Mouse (Mus musculus) small intestine, adult 2 months (tissue): Measurements from ENCODE around the gene Gale. TPM values are rescaled to one million over a fixed set of nuclear protein-coding genes. Genes with fewer than 3 reads are reported as not detected.

Experiments used
- H3K27ac ChIP-seq: fragments of 200-500 bp; 2 replicates; pipeline ENCODE4 v1.5.1; 2012; ENCODE audit warnings: low read depth, low read length, control low read depth, inconsistent platforms; ENCODE audit not compliant: insufficient read depth
- H3K27me3 ChIP-seq: fragments of 200-500 bp; 2 replicates; pipeline ENCODE4 v1.6.1; 2012; ENCODE audit warnings: mild to moderate bottlenecking, moderate library complexity, low read length, inconsistent platforms; ENCODE audit not compliant: control insufficient read depth, insufficient read depth
- H3K36me3 ChIP-seq: fragments of 200-500 bp; 2 replicates; pipeline ENCODE4 v1.6.1; 2012; ENCODE audit warnings: mild to moderate bottlenecking, low read length, control low read depth, inconsistent platforms; ENCODE audit not compliant: control insufficient read depth, insufficient read depth
- H3K4me1 ChIP-seq: fragments of 200-500 bp; 2 replicates; pipeline ENCODE4 v1.6.1; 2012; ENCODE audit warnings: low read length, inconsistent platforms, mixed read lengths; ENCODE audit not compliant: control insufficient read depth, insufficient read depth, insufficient read length
- H3K4me3 ChIP-seq: fragments of 200-500 bp; 2 replicates; pipeline ENCODE4 v1.5.1; 2012; ENCODE audit warnings: low read depth, mild to moderate bottlenecking, control low read depth, inconsistent platforms, low read length, moderate library complexity
- CTCF ChIP-seq: fragments of 200-500 bp; IDR thresholded peaks from 2 replicates; pipeline ENCODE4 v1.5.1; 2012; ENCODE audit warnings: low read depth, mild to moderate bottlenecking, control low read depth, inconsistent platforms, low read length, moderate library complexity, mixed read lengths; ENCODE audit not compliant: insufficient replicate concordance, insufficient read length; ENCODE audit errors: extremely low read depth
- POLR2A ChIP-seq: fragments of 200-500 bp; IDR thresholded peaks from 2 replicates; pipeline ENCODE4 v1.6.1; 2012; ENCODE audit warnings: low read depth, mild to moderate bottlenecking, control low read depth, inconsistent platforms, low read length, moderate library complexity
- WGBS: fragments of 180-500 bp; shearing (Covaris S2); methylation state at CpG from one replicate; pipeline ENCODE4 v1.1.7; 2018; 5-methylcytosine and 5-hydroxymethylcytosine counted together
- polyA plus RNA-seq: library from polyadenylated mRNA; depleted of rRNA; stranded (reverse); fragments of >200 nt; gene quantifications from 2 replicates; pipeline ENCODE4 v1.2.3, GENCODE M21; 2012

The Gale gene
- polyA plus RNA-seq, 1 experiment, result 163 TPM

GRCm38 (mm10) chr4:135924418-135924817, 39.1 kb upstream of the Gale start:
- Histone ChIP-seq H3K27me3 (no peaks in the 10 kb centered on the region), H3K36me3 (peaks cover 33% of the 10 kb centered on the region), H3K27ac (peak overlapping the region; percentile 62; the same call in 1 of the 2 replicates), H3K4me1 (peaks cover 12% of the 10 kb centered on the region; the same call in 1 of the 2 replicates), H3K4me3 (no peak overlapping the region)
- WGBS, result 37% methylated on average over 2 of the region's 2 CpGs
- TF ChIP-seq CTCF, result no peak
- no peak for TF ChIP-seq POLR2A

GRCm38 (mm10) chr4:135925341-135925740, 38.2 kb upstream of the Gale start:
- Histone ChIP-seq H3K4me1 (peaks cover 9% of the 10 kb centered on the region; the same call in 1 of the 2 replicates), H3K4me3 (no peak overlapping the region), H3K27ac (no peak overlapping the region), H3K36me3 (peaks cover 39% of the 10 kb centered on the region), H3K27me3 (no peaks in the 10 kb centered on the region)
- no peak for TF ChIP-seq POLR2A
- TF ChIP-seq CTCF, result no peak
- 48% methylated on average over 5 of the region's 5 CpGs for WGBS

- no peak for TF ChIP-seq POLR2A
- no peak for TF ChIP-seq CTCF
- peaks cover 48% of the 10 kb centered on the region for H3K36me3 ChIP-seq
- H3K4me1 ChIP-seq, result peaks cover 9% of the 10 kb centered on the region; the same call in 1 of the 2 replicates
- H3K27ac ChIP-seq, result no peak overlapping the region
- no peaks in the 10 kb centered on the region for H3K27me3 ChIP-seq
- H3K4me3 ChIP-seq, result no peak overlapping the region
- 89% methylated on average over 10 of the region's 10 CpGs for WGBS
These were observed 37.2 kb upstream of the Gale start for GRCm38 (mm10) chr4:135926195-135926808.

- 90% methylated on average over 3 of the region's 3 CpGs for WGBS
- TF ChIP-seq CTCF (no peak), POLR2A (no peak)
These were observed 36.7 kb upstream of the Gale start for GRCm38 (mm10) chr4:135926861-135927260.

GRCm38 (mm10) chr4:135928376-135928775, 35.2 kb upstream of the Gale start:
- no peak overlapping the region for H3K4me3 ChIP-seq
- H3K27me3 ChIP-seq, result no peaks in the 10 kb centered on the region
- H3K36me3 ChIP-seq, result peaks cover 56% of the 10 kb centered on the region
- H3K4me1 ChIP-seq, result peaks cover 9% of the 10 kb centered on the region; the same call in 1 of the 2 replicates
- TF ChIP-seq CTCF (no peak), POLR2A (no peak)
- 93% methylated on average over 9 of the region's 9 CpGs for WGBS
- no peak overlapping the region for H3K27ac ChIP-seq

More at GRCm38 (mm10) chr4:135926861-135927260, 36.7 kb upstream of the Gale start:
- peaks cover 9% of the 10 kb centered on the region; the same call in 1 of the 2 replicates for H3K4me1 ChIP-seq
- no peak overlapping the region for H3K27ac ChIP-seq
- H3K36me3 ChIP-seq, result peaks cover 51% of the 10 kb centered on the region
- H3K4me3 ChIP-seq, result no peak overlapping the region
- H3K27me3 ChIP-seq, result no peaks in the 10 kb centered on the region

DNA sequence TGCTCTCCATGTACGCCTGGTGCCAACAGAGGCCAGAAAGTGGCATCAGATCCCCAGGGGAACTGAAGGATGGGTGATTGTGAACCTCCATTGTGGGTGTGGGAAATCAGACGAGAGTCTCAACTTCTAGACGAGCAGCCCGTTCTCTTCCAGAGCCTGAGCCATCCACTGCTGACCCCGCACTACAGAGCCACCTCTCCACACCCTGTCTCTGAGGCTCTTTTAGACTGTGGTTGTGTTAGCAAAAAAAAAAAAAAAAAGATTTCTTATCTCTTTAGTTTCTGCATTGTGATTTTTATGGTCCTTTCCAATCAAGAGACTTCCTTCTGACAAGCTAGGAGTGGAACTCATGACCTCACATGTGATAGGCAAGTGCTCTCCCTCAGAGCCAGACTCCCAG, 34.1 kb upstream of the Gale start:
- no peak overlapping the region for H3K4me3 ChIP-seq
- H3K27ac ChIP-seq, result peak overlapping the region; percentile 53; the same call in 1 of the 2 replicates
- TF ChIP-seq CTCF (no peak), POLR2A (no peak)
- H3K4me1 ChIP-seq, result peaks cover 5% of the 10 kb centered on the region; the same call in 1 of the 2 replicates
- H3K36me3 ChIP-seq, result peaks cover 61% of the 10 kb centered on the region
- 49% methylated on average over 5 of the region's 5 CpGs for WGBS
- no peaks in the 10 kb centered on the region for H3K27me3 ChIP-seq

DNA sequence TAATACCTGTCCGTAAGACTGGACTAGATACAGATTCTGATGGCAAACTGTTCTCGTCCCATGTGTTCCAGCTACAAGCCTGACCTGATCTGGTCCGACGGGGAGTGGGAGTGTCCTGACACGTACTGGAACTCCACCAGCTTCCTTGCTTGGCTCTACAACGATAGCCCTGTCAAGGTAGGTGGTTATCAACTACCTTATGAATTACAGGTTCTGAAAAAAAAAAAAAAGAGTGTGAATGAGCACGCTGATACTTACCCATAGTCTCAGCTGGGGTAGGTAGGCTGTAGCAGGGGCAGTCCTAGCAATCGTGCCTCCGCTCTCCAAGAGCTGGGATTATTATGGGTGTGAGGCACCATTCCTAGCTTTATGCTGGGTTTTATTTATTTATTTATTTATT, 33.7 kb upstream of the Gale start:
- no peaks in the 10 kb centered on the region for H3K27me3 ChIP-seq
- H3K27ac ChIP-seq, result peak overlapping the region; percentile 53; the same call in 1 of the 2 replicates
- peaks cover 64% of the 10 kb centered on the region for H3K36me3 ChIP-seq
- peaks cover 2% of the 10 kb centered on the region; the same call in 1 of the 2 replicates for H3K4me1 ChIP-seq
- WGBS, result 39% methylated on average over 9 of the region's 9 CpGs
- no peak for TF ChIP-seq CTCF
- no peak for TF ChIP-seq POLR2A
- no peak overlapping the region for H3K4me3 ChIP-seq

DNA sequence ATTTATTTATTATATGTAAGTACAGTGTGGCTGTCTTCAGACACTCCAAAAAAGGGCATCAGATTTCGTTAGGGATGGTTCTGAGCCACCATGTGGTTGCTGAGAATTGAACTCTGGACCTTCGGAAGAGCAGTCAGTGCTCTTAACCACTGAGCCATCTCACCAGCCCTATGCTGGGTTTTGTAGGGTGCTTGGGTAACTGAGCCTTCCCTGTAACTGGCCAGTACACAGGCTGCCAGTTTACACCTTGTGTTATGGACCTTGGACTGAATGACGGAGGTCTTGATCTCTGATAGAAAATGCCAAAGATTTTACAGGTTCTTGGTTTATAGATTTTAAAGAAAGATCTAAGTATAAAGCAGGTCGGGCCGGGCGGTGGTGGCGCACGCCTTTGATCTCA, 33.3 kb upstream of the Gale start:
- peaks cover 67% of the 10 kb centered on the region for H3K36me3 ChIP-seq
- TF ChIP-seq CTCF (no peak), POLR2A (no peak)
- peaks cover 2% of the 10 kb centered on the region; the same call in 1 of the 2 replicates for H3K4me1 ChIP-seq
- WGBS, result 88% methylated on average over 8 of the region's 8 CpGs
- H3K27ac ChIP-seq, result no peak overlapping the region
- no peak overlapping the region for H3K4me3 ChIP-seq
- no peaks in the 10 kb centered on the region for H3K27me3 ChIP-seq
